Mouse (Mus musculus): ENCODE results near the gene Itga4. TPM values are rescaled to one million over a fixed set of nuclear protein-coding genes. Genes with fewer than 3 reads are reported as not detected.

Itga4 gene
- polyA plus RNA-seq, 1 experiment from 2014 or later: 10.2 TPM

GRCm38 (mm10) chr2:79231056-79231949 is 23.9 kb upstream of the Itga4 start:
- Histone ChIP-seq H3K9me3 (ENCODE audit: low read length) (no peaks in the 10 kb centered on the region), H3K4me3 (ENCODE audit: low read depth, low read length) (no peak overlapping the region), H3K36me3 (replicated peaks; ENCODE audit: insufficient read depth, low read length) (no peaks in the 10 kb centered on the region), H3K9ac (replicated peaks) (no peak overlapping the region), H3K4me1 (ENCODE audit: insufficient read depth) (no peaks in the 10 kb centered on the region), H3K27ac (ENCODE audit: low read depth) (no peak overlapping the region), H3K4me2 (ENCODE audit: low read depth, low read length) (no peak overlapping the region), H3K27me3 (ENCODE audit: insufficient read depth, low read length) (no peaks in the 10 kb centered on the region)
- no peak for DNase-seq
- TF ChIP-seq EP300 (IDR thresholded peaks at IDR 0.05; ENCODE audit: low read depth): no peak
- no peak for TF ChIP-seq CTCF (IDR thresholded peaks at IDR 0.05; ENCODE audit: low read depth)
- ATAC-seq: peak; percentile 35; the same call in 1 of the 2 replicates
- 84% methylated on average over 4 of the region's 4 CpGs for WGBS (ENCODE audit: insufficient replicate concordance)

- DNase-seq: no peak
- Histone ChIP-seq H3K27me3 (ENCODE audit: insufficient read depth, low read length) (no peaks in the 10 kb centered on the region), H3K4me3 (ENCODE audit: low read depth, low read length) (no peak overlapping the region), H3K36me3 (replicated peaks; ENCODE audit: insufficient read depth, low read length) (no peaks in the 10 kb centered on the region), H3K9ac (replicated peaks) (no peak overlapping the region), H3K27ac (ENCODE audit: low read depth) (no peak overlapping the region), H3K4me2 (ENCODE audit: low read depth, low read length) (no peak overlapping the region), H3K4me1 (ENCODE audit: insufficient read depth) (no peaks in the 10 kb centered on the region), H3K9me3 (ENCODE audit: low read length) (no peaks in the 10 kb centered on the region)
- ATAC-seq: no peak
- no peak for TF ChIP-seq EP300 (IDR thresholded peaks at IDR 0.05; ENCODE audit: low read depth)
- WGBS (ENCODE audit: insufficient replicate concordance): 61% methylated on average over 8 of the region's 8 CpGs
Measured at GRCm38 (mm10) chr2:79235767-79236487, 19.3 kb upstream of the Itga4 start.

- no peak overlapping the region for H3K27ac ChIP-seq (ENCODE audit: low read depth)
- 78% methylated on average over 6 of the region's 6 CpGs for WGBS (ENCODE audit: insufficient replicate concordance)
- no peak for ATAC-seq
- no peak overlapping the region for H3K4me2 ChIP-seq (ENCODE audit: low read depth, low read length)
- no peaks in the 10 kb centered on the region for H3K9me3 ChIP-seq (ENCODE audit: low read length)
- TF ChIP-seq CTCF (IDR thresholded peaks at IDR 0.05; ENCODE audit: low read depth) (no peak), EP300 (IDR thresholded peaks at IDR 0.05; ENCODE audit: low read depth) (no peak)
- DNase-seq: no peak
- no peak overlapping the region for H3K9ac ChIP-seq (replicated peaks)
- no peaks in the 10 kb centered on the region for H3K36me3 ChIP-seq (replicated peaks; ENCODE audit: insufficient read depth, low read length)
- no peak overlapping the region for H3K4me3 ChIP-seq (ENCODE audit: low read depth, low read length)
- no peaks in the 10 kb centered on the region for H3K27me3 ChIP-seq (ENCODE audit: insufficient read depth, low read length)
- peaks cover 3% of the 10 kb centered on the region; the same call in 1 of the 2 replicates for H3K4me1 ChIP-seq (ENCODE audit: insufficient read depth)
Measured at GRCm38 (mm10) chr2:79237216-79237615, 18.0 kb upstream of the Itga4 start.

- H3K27me3 ChIP-seq (ENCODE audit: insufficient read depth, low read length): no peaks in the 10 kb centered on the region
- H3K27ac ChIP-seq (ENCODE audit: low read depth): no peak overlapping the region
- ATAC-seq (peak; percentile 68), DNase-seq (no peak)
- TF ChIP-seq EP300 (IDR thresholded peaks at IDR 0.05; ENCODE audit: low read depth) (peak; percentile 82), CTCF (IDR thresholded peaks at IDR 0.05; ENCODE audit: low read depth) (no peak)
- H3K36me3 ChIP-seq (replicated peaks; ENCODE audit: insufficient read depth, low read length): no peaks in the 10 kb centered on the region
- peaks cover 18% of the 10 kb centered on the region for H3K4me1 ChIP-seq (ENCODE audit: insufficient read depth)
- no peak overlapping the region for H3K4me3 ChIP-seq (ENCODE audit: low read depth, low read length)
- 42% methylated on average over 5 of the region's 5 CpGs for WGBS (ENCODE audit: insufficient replicate concordance)
- no peak overlapping the region for H3K4me2 ChIP-seq (ENCODE audit: low read depth, low read length)
- H3K9me3 ChIP-seq (ENCODE audit: low read length): no peaks in the 10 kb centered on the region
- no peak overlapping the region for H3K9ac ChIP-seq (replicated peaks)
Measured at GRCm38 (mm10) chr2:79244276-79244675, 10.9 kb upstream of the Itga4 start.

- H3K9me3 ChIP-seq (ENCODE audit: low read length): no peaks in the 10 kb centered on the region
- no peaks in the 10 kb centered on the region for H3K36me3 ChIP-seq (replicated peaks; ENCODE audit: insufficient read depth, low read length)
- H3K4me2 ChIP-seq (ENCODE audit: low read depth, low read length): no peak overlapping the region
- DNase-seq: no peak
- no peak overlapping the region for H3K4me3 ChIP-seq (ENCODE audit: low read depth, low read length)
- peaks cover 18% of the 10 kb centered on the region for H3K4me1 ChIP-seq (ENCODE audit: insufficient read depth)
- 43% methylated on average over 1 of the region's 1 CpGs for WGBS (ENCODE audit: insufficient replicate concordance)
- no peak for ATAC-seq
- no peak overlapping the region for H3K27ac ChIP-seq (ENCODE audit: low read depth)
- no peak overlapping the region for H3K9ac ChIP-seq (replicated peaks)
- no peaks in the 10 kb centered on the region for H3K27me3 ChIP-seq (ENCODE audit: insufficient read depth, low read length)
- TF ChIP-seq EP300 (IDR thresholded peaks at IDR 0.05; ENCODE audit: low read depth) (no peak), CTCF (IDR thresholded peaks at IDR 0.05; ENCODE audit: low read depth) (no peak)
Measured at GRCm38 (mm10) chr2:79244743-79245142, 10.5 kb upstream of the Itga4 start.

GRCm38 (mm10) chr2:79248283-79248682 is 6.9 kb upstream of the Itga4 start:
- Histone ChIP-seq H3K4me1 (ENCODE audit: insufficient read depth) (peaks cover 30% of the 10 kb centered on the region), H3K27ac (ENCODE audit: low read depth) (no peak overlapping the region), H3K27me3 (ENCODE audit: insufficient read depth, low read length) (no peaks in the 10 kb centered on the region), H3K9ac (replicated peaks) (no peak overlapping the region), H3K9me3 (ENCODE audit: low read length) (no peaks in the 10 kb centered on the region), H3K4me3 (ENCODE audit: low read depth, low read length) (no peak overlapping the region), H3K36me3 (replicated peaks; ENCODE audit: insufficient read depth, low read length) (no peaks in the 10 kb centered on the region), H3K4me2 (ENCODE audit: low read depth, low read length) (no peak overlapping the region)
- ATAC-seq (no peak), DNase-seq (no peak)
- 56% methylated on average over 5 of the region's 5 CpGs for WGBS (ENCODE audit: insufficient replicate concordance)
- TF ChIP-seq CTCF (IDR thresholded peaks at IDR 0.05; ENCODE audit: low read depth) (no peak), EP300 (IDR thresholded peaks at IDR 0.05; ENCODE audit: low read depth) (no peak)

Measured in liver, postnatal 0 days (tissue).